ENCODE assay signal across 8 mouse cellular contexts in genomic region chr14:46760355-46761029, GRCm38 (mm10). TPM values are rescaled to one million over a fixed set of nuclear protein-coding genes. Genes with fewer than 3 reads are reported as not detected.
A peak's percentile ranks its signal among the peaks of the same experiment; 100 is the strongest.
DNase-seq lines count a peak whose midpoint lies in the region; ATAC-seq and TF ChIP-seq lines count a peak whose summit lies in the region.

Gene Cdkn3 (plus strand): TSS chr14:46760541.

- peaks cover 23% of the 10 kb centered on the region for H3K36me3 ChIP-seq in megakaryocyte, embryonic 14.5 days (replicated peaks; ENCODE audit: low read length)

- no peaks in the 10 kb centered on the region for H3K4me1 ChIP-seq in cortical plate, adult 2 months (ENCODE audit: control insufficient read depth, insufficient read depth, low read length)
- peaks cover 20% of the 10 kb centered on the region for H3K4me1 ChIP-seq in megakaryocyte, embryonic 14.5 days

- ATAC-seq in activated CD4-positive, CD25-positive, alpha-beta regulatory T cell, adult 4 months, result peak; percentile 100

- H3K9me3 ChIP-seq in megakaryocyte, embryonic 14.5 days, result peaks cover 22% of the 10 kb centered on the region

- peak; percentile 89 to 91 for DNase-seq in gastrocnemius, adult 8-10 months (ENCODE audit: low spot score in 2 of 2)
- DNase-seq in hindlimb bud, embryonic 11.5 days (ENCODE audit: extremely low spot score, low read depth, low spot score), result peak; percentile 73
- DNase-seq in left cerebral cortex, adult 8-10 months (ENCODE audit: low spot score in 2 of 2), result peak; percentile 64 to 90
- DNase-seq in right cerebral cortex, postnatal 10 days (ENCODE audit: low spot score in 2 of 2), result peak; percentile 94
- peak; percentile 78 for DNase-seq in urinary bladder, postnatal 25 days (ENCODE audit: low spot score)

- TF ChIP-seq POLR2A in cortical plate, adult 2 months (IDR thresholded peaks at IDR 0.05; ENCODE audit: extremely low read depth, insufficient read depth, low read length), result no peak

- no peak within 1 kb of the TSS for H3K27ac ChIP-seq in cortical plate, adult 2 months (ENCODE audit: insufficient read depth, low read length)

- H3K27me3 ChIP-seq in megakaryocyte, embryonic 14.5 days (replicated peaks), result peaks cover under 1% of the 10 kb centered on the region

- peak within 1 kb of the TSS; percentile 58 for H3K4me3 ChIP-seq in cortical plate, adult 2 months (ENCODE audit: insufficient read depth, low read length)
- H3K4me3 ChIP-seq in megakaryocyte, embryonic 14.5 days (replicated peaks), result peak within 1 kb of the TSS; percentile 94

- TF ChIP-seq CTCF in cortical plate, adult 2 months (IDR thresholded peaks at IDR 0.05; ENCODE audit: extremely low read depth, insufficient read depth, low read length), result no peak

RNA-seq across cellular contexts. Expression of gene Cdkn3, which starts in this region (rescaled TPM):
- polyA plus RNA-seq in activated CD4-positive, CD25-positive, alpha-beta regulatory T cell, adult 4 months (2017; shearing (Covaris generic)), result 10 to 100 TPM; 24.3 to 29.3 TPM
- polyA plus RNA-seq in cortical plate, adult 2 months (2012; rRNA removed), result 0.68 and 1.1 TPM in 2 replicates
- total RNA-seq in gastrocnemius, adult 8-10 months (2022), result not detected
- 1 to 10 TPM in 2 of 4 experiments, under 1 TPM in 2; 0.74 to 3.1 (median 1.2) TPM for total RNA-seq in left cerebral cortex, adult 8-10 months (2022)
- polyA plus RNA-seq in megakaryocyte, embryonic 14.5 days (2012; ENCODE audit: insufficient read depth, low replicate concordance), result 2.2 TPM in 1 of 2 replicates, not detected in the other

Comparison
In these comparisons a context has a peak if more than half of its experiments do, and no peak if none do; other contexts are left out.
1. Peak in DNase-seq in gastrocnemius, adult 8-10 months; RNA of the gene not detected or under 1 TPM.